Mouse (Mus musculus) kidney, embryonic 14.5 days (tissue): Measurements from ENCODE around the gene Kcnh4. TPM values are rescaled to one million over a fixed set of nuclear protein-coding genes. Genes with fewer than 3 reads are reported as not detected.

ENCODE experiments used
- ATAC-seq: fragments of 200-750 bp; cut with Nextera tagmentation; 2 replicates; pipeline ENCODE4 v1.8.0; 2017; ENCODE audit warnings: moderate number of reproducible peaks, mild to moderate bottlenecking, moderate TSS enrichment, moderate library complexity; ENCODE audit not compliant: low FRiP score, low TSS enrichment
- H3K27ac ChIP-seq: fragments of 300-500 bp; sonication (generic); 2 replicates; pipeline ENCODE4 v1.5.1; 2014; ENCODE audit warnings: low read depth, mild to moderate bottlenecking, low read length, moderate library complexity, mixed read lengths
- H3K27me3 ChIP-seq: fragments of 300-500 bp; sonication (generic); 2 replicates; pipeline ENCODE4 v1.6.1; 2014; ENCODE audit warnings: mild to moderate bottlenecking, low read length; ENCODE audit not compliant: control insufficient read depth, insufficient read depth
- H3K36me3 ChIP-seq: fragments of 300-500 bp; sonication (generic); 2 replicates; pipeline ENCODE4 v1.6.1; 2014; ENCODE audit warnings: low read length, mixed read lengths; ENCODE audit not compliant: control insufficient read depth, insufficient read depth
- H3K4me1 ChIP-seq: fragments of 300-500 bp; sonication (generic); 2 replicates; pipeline ENCODE4 v1.6.1; 2014; ENCODE audit warnings: low read length, mixed read lengths; ENCODE audit not compliant: control insufficient read depth, insufficient read depth
- H3K4me2 ChIP-seq: fragments of 300-500 bp; sonication (generic); replicated peaks from 2 replicates; pipeline ENCODE4 v1.6.1; 2014; ENCODE audit warnings: low read depth, mild to moderate bottlenecking, low read length
- H3K4me3 ChIP-seq: fragments of 300-500 bp; sonication (generic); 2 replicates; pipeline ENCODE4 v1.5.1; 2014; ENCODE audit warnings: mild to moderate bottlenecking, low read length
- H3K9ac ChIP-seq: fragments of 300-500 bp; sonication (generic); 2 replicates; pipeline ENCODE4 v1.6.1; 2014; ENCODE audit warnings: low read depth, mild to moderate bottlenecking, low read length, moderate library complexity
- H3K9me3 ChIP-seq: fragments of 300-500 bp; sonication (generic); 2 replicates; pipeline ENCODE4 v1.6.1; 2016; ENCODE audit warnings: low read length; ENCODE audit not compliant: control insufficient read depth
- WGBS: fragments of 180-500 bp; shearing (Covaris S2); extraction: QIAGEN DNeasy Blood & Tissue Kit; methylation state at CpG from one replicate; pipeline ENCODE4 v1.1.7; 2014; 5-methylcytosine and 5-hydroxymethylcytosine counted together
- polyA plus RNA-seq: library from polyadenylated mRNA; unstranded; fragments of >200 nt; fragmentation: Nextera tagmentation; extraction: Ambion mirVana; gene quantifications from 2 replicates; pipeline ENCODE4 v1.2.1, GENCODE M21; 2014

Gene Kcnh4
- 0.07 TPM in 1 of 2 replicates, not detected in the other for polyA plus RNA-seq

GRCm38 (mm10) chr11:100759611-100760233, at the start of gene Kcnh4:
TSS of gene Kcnh4 (minus strand) at chr11:100759942.
- H3K36me3 ChIP-seq, result no peaks in the 10 kb centered on the region
- peak within 1 kb of the TSS; percentile 51 for H3K4me2 ChIP-seq
- under 1% methylated on average over 49 of the region's 51 CpGs for WGBS
- H3K27ac ChIP-seq, result no peak within 1 kb of the TSS
- H3K9me3 ChIP-seq, result no peaks in the 10 kb centered on the region
- H3K4me1 ChIP-seq, result peaks cover 6% of the 10 kb centered on the region; the same call in 1 of the 2 replicates
- ATAC-seq, result no peak
- H3K4me3 ChIP-seq, result peak within 1 kb of the TSS; percentile 33
- peaks cover 21% of the 10 kb centered on the region for H3K27me3 ChIP-seq
- no peak within 1 kb of the TSS for H3K9ac ChIP-seq

GRCm38 (mm10) chr11:100806380-100807305, 46.9 kb upstream of the Kcnh4 start:
- H3K9me3 ChIP-seq, result no peaks in the 10 kb centered on the region
- 75% methylated on average over 20 of the region's 20 CpGs for WGBS
- no peak for ATAC-seq
- H3K4me2 ChIP-seq, result no peak overlapping the region
- peaks cover 3% of the 10 kb centered on the region; the same call in 1 of the 2 replicates for H3K4me1 ChIP-seq
- no peaks in the 10 kb centered on the region for H3K27me3 ChIP-seq
- peaks cover 21% of the 10 kb centered on the region; the same call in 1 of the 2 replicates for H3K36me3 ChIP-seq
- H3K4me3 ChIP-seq, result no peak overlapping the region
- H3K9ac ChIP-seq, result no peak overlapping the region
- no peak overlapping the region for H3K27ac ChIP-seq

- Histone ChIP-seq H3K36me3 (peaks cover 31% of the 10 kb centered on the region; the same call in 1 of the 2 replicates), H3K9ac (no peak overlapping the region), H3K27ac (no peak overlapping the region), H3K4me3 (no peak overlapping the region), H3K27me3 (no peaks in the 10 kb centered on the region), H3K9me3 (no peaks in the 10 kb centered on the region), H3K4me2 (no peak overlapping the region), H3K4me1 (no peaks in the 10 kb centered on the region)
- no peak for ATAC-seq
- 62% methylated on average over 7 of the region's 7 CpGs for WGBS
Measured at GRCm38 (mm10) chr11:100805535-100805934, 45.8 kb upstream of the Kcnh4 start.

- Histone ChIP-seq H3K4me1 (no peaks in the 10 kb centered on the region), H3K36me3 (peaks cover 31% of the 10 kb centered on the region; the same call in 1 of the 2 replicates), H3K27ac (no peak overlapping the region), H3K9ac (no peak overlapping the region), H3K4me2 (no peak overlapping the region), H3K27me3 (no peaks in the 10 kb centered on the region), H3K9me3 (no peaks in the 10 kb centered on the region), H3K4me3 (no peak overlapping the region)
- no peak for ATAC-seq
- WGBS, result 96% methylated on average over 10 of the region's 10 CpGs
Measured at GRCm38 (mm10) chr11:100804409-100804808, 44.7 kb upstream of the Kcnh4 start.

GRCm38 (mm10) chr11:100799426-100799825, 39.7 kb upstream of the Kcnh4 start:
- Histone ChIP-seq H3K27me3 (no peaks in the 10 kb centered on the region), H3K9me3 (no peaks in the 10 kb centered on the region), H3K4me2 (no peak overlapping the region), H3K9ac (no peak overlapping the region), H3K4me1 (no peaks in the 10 kb centered on the region), H3K36me3 (peaks cover 35% of the 10 kb centered on the region; the same call in 1 of the 2 replicates), H3K27ac (no peak overlapping the region), H3K4me3 (no peak overlapping the region)
- WGBS, result 45% methylated on average over 5 of the region's 5 CpGs
- ATAC-seq, result no peak

GRCm38 (mm10) chr11:100796585-100796984, 36.8 kb upstream of the Kcnh4 start:
- Histone ChIP-seq H3K27ac (no peak overlapping the region), H3K4me1 (no peaks in the 10 kb centered on the region), H3K27me3 (no peaks in the 10 kb centered on the region), H3K36me3 (peaks cover 24% of the 10 kb centered on the region; the same call in 1 of the 2 replicates), H3K9ac (no peak overlapping the region), H3K9me3 (no peaks in the 10 kb centered on the region), H3K4me3 (no peak overlapping the region), H3K4me2 (no peak overlapping the region)
- 66% methylated on average over 8 of the region's 8 CpGs for WGBS
- no peak for ATAC-seq

- H3K36me3 ChIP-seq, result peaks cover 16% of the 10 kb centered on the region; the same call in 1 of the 2 replicates
- WGBS, result 95% methylated on average over 2 of the region's 2 CpGs
- H3K4me3 ChIP-seq, result no peak overlapping the region
- H3K27ac ChIP-seq, result no peak overlapping the region
- no peak for ATAC-seq
- H3K4me1 ChIP-seq, result no peaks in the 10 kb centered on the region
- H3K27me3 ChIP-seq, result no peaks in the 10 kb centered on the region
- H3K4me2 ChIP-seq, result no peak overlapping the region
- no peak overlapping the region for H3K9ac ChIP-seq
- H3K9me3 ChIP-seq, result no peaks in the 10 kb centered on the region
Measured at GRCm38 (mm10) chr11:100795386-100795785, 35.6 kb upstream of the Kcnh4 start.

- no peak overlapping the region for H3K27ac ChIP-seq
- H3K4me1 ChIP-seq, result no peaks in the 10 kb centered on the region
- no peak overlapping the region for H3K4me3 ChIP-seq
- no peaks in the 10 kb centered on the region for H3K9me3 ChIP-seq
- peaks cover 25% of the 10 kb centered on the region; the same call in 1 of the 2 replicates for H3K36me3 ChIP-seq
- WGBS, result 72% methylated on average over 2 of the region's 2 CpGs
- H3K27me3 ChIP-seq, result no peaks in the 10 kb centered on the region
- no peak overlapping the region for H3K9ac ChIP-seq
- no peak overlapping the region for H3K4me2 ChIP-seq
- ATAC-seq, result no peak
Measured at GRCm38 (mm10) chr11:100791457-100792049, 31.8 kb upstream of the Kcnh4 start.
